Mouse (Mus musculus): Measurements from ENCODE around the gene Ccdc85c.

DNA sequence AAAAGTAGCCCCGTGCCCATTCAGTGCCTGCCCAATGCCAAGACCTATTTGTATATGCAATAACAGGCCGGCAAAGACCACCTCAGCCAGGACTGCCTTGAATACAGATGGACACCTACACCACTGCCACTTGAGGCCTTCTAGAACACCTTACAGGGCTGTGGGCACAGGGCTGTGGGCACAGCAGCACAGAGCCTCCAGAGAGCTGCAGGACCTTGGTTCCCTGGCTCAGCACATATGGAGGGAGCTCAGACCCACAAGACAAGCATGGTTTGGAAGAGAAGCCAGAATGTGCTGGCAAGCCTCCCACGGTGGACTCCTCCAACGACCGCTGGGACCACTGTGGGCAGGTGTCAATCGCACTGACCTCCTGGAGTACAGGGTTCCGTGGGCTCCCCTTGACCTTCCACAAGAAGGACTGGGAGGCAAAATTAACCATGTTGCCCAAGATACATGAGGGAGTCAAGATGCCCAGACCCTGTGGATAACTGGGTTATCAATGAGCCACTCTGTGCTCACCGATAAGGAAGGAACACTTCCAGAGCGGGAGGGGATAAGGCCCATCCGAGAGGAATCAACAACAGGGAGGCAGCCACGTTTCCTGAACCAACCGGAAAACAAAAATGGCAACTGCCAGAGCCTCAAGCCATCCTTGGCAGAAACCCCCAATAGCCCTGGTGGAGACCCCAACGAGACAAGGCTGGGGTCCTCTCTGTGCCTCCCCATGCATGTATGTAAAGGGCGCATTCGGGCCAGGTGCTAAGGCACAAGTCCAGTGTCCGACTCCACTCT is 3.7 kb downstream of the Ccdc85c start:
- TF ChIP-seq MAX (IDR thresholded peaks at IDR 0.05; ENCODE audit: low read depth), result no peak
- no peak for TF ChIP-seq POLR2A (IDR thresholded peaks at IDR 0.05; ENCODE audit: insufficient read length, low read depth)
- TF ChIP-seq POLR2AphosphoS2 (IDR thresholded peaks at IDR 0.05; ENCODE audit: insufficient read length, low read depth), result no peak
- no peak for TF ChIP-seq CEBPB (IDR thresholded peaks at IDR 0.05; ENCODE audit: insufficient read depth, poor library complexity, severe bottlenecking)
- no peak for TF ChIP-seq E2F4 (IDR thresholded peaks at IDR 0.05; ENCODE audit: insufficient read depth)

Data from myocyte (in vitro differentiated cells).